Mouse (Mus musculus): Measurements from ENCODE around the gene Clta. TPM values are rescaled to one million over a fixed set of nuclear protein-coding genes. Genes with fewer than 3 reads are reported as not detected.
A peak's percentile ranks its signal among the peaks of the same experiment; 100 is the strongest.

Gene Clta
- total and polyA plus RNA-seq, 3 experiments = 451 to 589 TPM; not detected in 1

DNA sequence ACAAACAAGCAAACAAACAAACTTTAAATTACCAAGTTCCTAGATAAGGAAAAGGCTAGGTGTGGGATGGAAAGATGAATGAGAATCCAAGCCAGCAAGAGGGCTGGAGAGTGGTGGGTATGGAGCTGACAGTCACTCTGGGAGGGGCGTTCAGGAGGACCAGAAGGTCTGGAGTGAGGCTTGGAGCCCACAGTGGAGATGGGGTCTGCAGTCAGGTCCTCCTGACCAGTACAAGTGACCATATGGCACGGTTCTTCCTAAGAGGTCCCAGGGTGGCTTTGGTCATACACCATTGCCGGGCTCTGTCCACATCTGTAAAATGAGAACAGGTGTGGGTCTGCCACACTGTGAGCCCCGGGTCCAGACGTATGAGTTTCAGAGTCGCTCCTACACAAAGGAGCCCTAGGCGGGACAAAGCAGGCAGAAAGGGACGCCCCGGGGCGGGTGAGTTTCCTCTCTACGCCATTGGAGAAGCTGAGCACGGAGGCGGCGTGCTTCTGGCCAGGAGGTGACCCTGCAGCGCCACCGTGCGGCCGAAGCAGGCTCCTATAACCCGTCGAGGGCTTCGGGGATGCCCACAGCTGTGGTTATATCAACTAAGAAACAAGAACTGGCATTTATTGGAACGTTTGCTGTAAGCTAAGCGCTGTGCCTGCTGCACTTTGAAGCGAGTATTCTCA is 22.1 kb upstream of the Clta start:
- Histone ChIP-seq H3K27me3 (ENCODE audit: control insufficient read depth in 1 of 2, insufficient read depth in 2 of 2, low read length in 2 of 2) (no peaks in the 10 kb centered on the region), H3K27ac (ENCODE audit: control insufficient read depth, low read depth, low read length) (peak overlapping the region; percentile 34), H3K4me1 (ENCODE audit: control insufficient read depth in 1 of 2, insufficient read depth in 2 of 2, low read length in 2 of 2) (0 out of 4 replicates have a peak, but pooled peaks cover 0 to 6% of the 10 kb centered on the region in 2 experiments), H3K36me3 (ENCODE audit: control insufficient read depth in 1 of 2, insufficient read depth in 2 of 2, low read length in 2 of 2) (no peaks in the 10 kb centered on the region), H3K9me3 (replicated peaks; ENCODE audit: insufficient read depth, low read length) (no peaks in the 10 kb centered on the region), H3K9ac (ENCODE audit: control insufficient read depth, low read depth, low read length, poor library complexity, severe bottlenecking) (peak overlapping the region; percentile 87), H3K4me3 (ENCODE audit: control insufficient read depth in 1 of 2, insufficient read depth in 1 of 2, low read depth in 2 of 2, low read length in 2 of 2) (peak overlapping the region; percentile 63 to 77), H3K79me2 (ENCODE audit: control insufficient read depth, insufficient read depth, low read length, poor library complexity) (no peaks in the 10 kb centered on the region; the same call in 1 of the 2 replicates)
- peak; percentile 95 for DNase-seq (ENCODE audit: low read depth, low spot score)
- TF ChIP-seq TAL1 (IDR thresholded peaks at IDR 0.05; ENCODE audit: low read length) (no peak), RAD21 (IDR thresholded peaks at IDR 0.05; ENCODE audit: low read depth, low read length) (no peak; the same call in none of the 2 replicates), TCF12 (IDR thresholded peaks at IDR 0.05; ENCODE audit: low read depth, low read length) (0 out of 2 replicates have a peak, but pooled peaks have one; percentile 12), GABPA (IDR thresholded peaks at IDR 0.05; ENCODE audit: low read depth, low read length) (no peak), NRF1 (IDR thresholded peaks at IDR 0.05; ENCODE audit: insufficient read depth, low read depth, low read length, poor library complexity, severe bottlenecking) (no peak), BHLHE40 (IDR thresholded peaks at IDR 0.05; ENCODE audit: borderline replicate concordance, low read depth, low read length) (no peak), MAFK (IDR thresholded peaks at IDR 0.05; ENCODE audit: borderline replicate concordance, low read depth, low read length) (no peak), POLR2A (IDR thresholded peaks at IDR 0.05; ENCODE audit: control insufficient read depth in 1 of 2, insufficient read depth in 1 of 2, low read depth in 1 of 2, low read length in 2 of 2, poor library complexity in 1 of 2) (peak in 1 of 2 experiments; percentile 52; a peak in 1 of 4 replicates), KAT2A (conservative IDR thresholded peaks at IDR 0.05; ENCODE audit: low read depth, low read length) (no peak), HCFC1 (IDR thresholded peaks at IDR 0.05; ENCODE audit: low read depth, low read length) (0 out of 2 replicates have a peak, but pooled peaks have one; percentile 46), CHD1 (IDR thresholded peaks at IDR 0.05; ENCODE audit: low read depth, low read length) (no peak), POLR2AphosphoS2 (IDR thresholded peaks at IDR 0.05; ENCODE audit: low read length) (no peak), CTCF (IDR thresholded peaks at IDR 0.05 in 2 of 3, conservative IDR thresholded peaks at IDR 0.05 in 1 of 3; ENCODE audit: control insufficient read depth in 1 of 3, insufficient read depth in 1 of 3, low read depth in 2 of 3, low read length in 3 of 3, poor library complexity in 1 of 3, severe bottlenecking in 1 of 3) (peak in 2 of 3 experiments; percentile 82 to 99), ETS1 (IDR thresholded peaks at IDR 0.05; ENCODE audit: low read depth, low read length) (no peak; the same call in 1 of the 2 replicates), MAX (IDR thresholded peaks at IDR 0.05; ENCODE audit: low read length) (no peak; the same call in 1 of the 2 replicates), E2F4 (IDR thresholded peaks at IDR 0.05; ENCODE audit: borderline replicate concordance, low read depth, low read length) (no peak), ZNF384 (IDR thresholded peaks at IDR 0.05; ENCODE audit: low read depth, low read length) (no peak), ZMIZ1 (IDR thresholded peaks at IDR 0.05; ENCODE audit: low read depth, low read length) (no peak), JUND (IDR thresholded peaks at IDR 0.05; ENCODE audit: low read depth, low read length) (no peak), USF1 (IDR thresholded peaks at IDR 0.05; ENCODE audit: low read depth, low read length) (no peak), SIN3A (IDR thresholded peaks at IDR 0.05; ENCODE audit: low read length) (peak; percentile 75; the same call in 1 of the 2 replicates), MAZ (IDR thresholded peaks at IDR 0.05; ENCODE audit: low read depth, low read length) (no peak), GATA1 (IDR thresholded peaks at IDR 0.05; ENCODE audit: low read depth, low read length) (no peak), MEF2A (IDR thresholded peaks at IDR 0.05; ENCODE audit: extremely low read depth, insufficient replicate concordance, low read depth, low read length, poor library complexity, severe bottlenecking) (no peak), SMC3 (IDR thresholded peaks at IDR 0.05; ENCODE audit: low read depth, low read length) (peak; percentile 100), ELF1 (IDR thresholded peaks at IDR 0.05; ENCODE audit: low read depth, low read length) (no peak), USF2 (IDR thresholded peaks at IDR 0.05; ENCODE audit: borderline replicate concordance in 1 of 2, insufficient read depth in 1 of 2, low read depth in 1 of 2, low read length in 2 of 2) (no peak), ZC3H11A (IDR thresholded peaks at IDR 0.05; ENCODE audit: low read depth, low read length) (peak; percentile 98), EP300 (IDR thresholded peaks at IDR 0.05; ENCODE audit: low read depth in 1 of 2, low read length in 2 of 2) (no peak), CHD2 (IDR thresholded peaks at IDR 0.05; ENCODE audit: low read length) (no peak), ZKSCAN1 (IDR thresholded peaks at IDR 0.05; ENCODE audit: low read depth, low read length) (no peak), POLR2AphosphoS5 (IDR thresholded peaks at IDR 0.05; ENCODE audit: borderline replicate concordance, low read depth, low read length) (no peak), UBTF (IDR thresholded peaks at IDR 0.05; ENCODE audit: borderline replicate concordance, insufficient read depth, low read depth, low read length) (0 out of 2 replicates have a peak, but pooled peaks have one; percentile 62), TBP (IDR thresholded peaks at IDR 0.05; ENCODE audit: low read depth, low read length) (peak; percentile 69), MXI1 (IDR thresholded peaks at IDR 0.05; ENCODE audit: low read depth, low read length) (peak; percentile 73), NELFE (IDR thresholded peaks at IDR 0.05; ENCODE audit: low read depth, low read length) (peak; percentile 19; the same call in 1 of the 2 replicates)
